Mouse (Mus musculus) forebrain, embryonic 16.5 days (tissue): ENCODE results near the gene Ibsp. TPM values are rescaled to one million over a fixed set of nuclear protein-coding genes. Genes with fewer than 3 reads are reported as not detected.

ENCODE experiments used
- ATAC-seq: fragments of 200-750 bp; cut with Nextera tagmentation; 2 replicates; pipeline ENCODE4 v1.8.0; 2017; ENCODE audit warnings: mild to moderate bottlenecking, moderate library complexity
- H3K27ac ChIP-seq: fragments of 300-500 bp; sonication (generic); 2 replicates; pipeline ENCODE4 v1.5.1; 2014; ENCODE audit warnings: low read length, control low read depth
- H3K27me3 ChIP-seq: fragments of 300-500 bp; sonication (generic); replicated peaks from 2 replicates; pipeline ENCODE4 v1.6.1; 2014; ENCODE audit warnings: low read length; ENCODE audit not compliant: control insufficient read depth, insufficient read depth
- H3K36me3 ChIP-seq: fragments of 300-500 bp; sonication (generic); 2 replicates; pipeline ENCODE4 v1.6.1; 2014; ENCODE audit not compliant: control insufficient read depth, insufficient read depth
- H3K4me1 ChIP-seq: fragments of 300-500 bp; sonication (generic); replicated peaks from 2 replicates; pipeline ENCODE4 v1.6.1; 2014; ENCODE audit warnings: low read length; ENCODE audit not compliant: control insufficient read depth, insufficient read depth
- H3K4me2 ChIP-seq: fragments of 300-500 bp; sonication (generic); 2 replicates; pipeline ENCODE4 v1.6.1; 2014; ENCODE audit warnings: mild to moderate bottlenecking, low read length, control low read depth
- H3K4me3 ChIP-seq: fragments of 300-500 bp; sonication (generic); replicated peaks from 2 replicates; pipeline ENCODE4 v1.5.1; 2014; ENCODE audit warnings: mild to moderate bottlenecking, low read length, control low read depth
- H3K9ac ChIP-seq: fragments of 300-500 bp; sonication (generic); replicated peaks from 2 replicates; pipeline ENCODE4 v1.6.1; 2014; ENCODE audit warnings: low read depth, low read length, control low read depth
- H3K9me3 ChIP-seq: fragments of 300-500 bp; sonication (generic); 2 replicates; pipeline ENCODE4 v1.6.1; 2016; ENCODE audit warnings: low read length; ENCODE audit not compliant: control insufficient read depth
- WGBS: fragments of 180-500 bp; shearing (Covaris S2); extraction: QIAGEN DNeasy Blood & Tissue Kit; methylation state at CpG from one replicate; pipeline ENCODE4 v1.1.7; 2014; 5-methylcytosine and 5-hydroxymethylcytosine counted together
- polyA plus RNA-seq: library from polyadenylated mRNA; unstranded; fragments of >200 nt; fragmentation: Nextera tagmentation; extraction: Ambion mirVana; gene quantifications from 2 replicates; pipeline ENCODE4 v1.2.1, GENCODE M21; 2015

Ibsp gene
- polyA plus RNA-seq, 1 experiment from 2014 or later: 0.79 TPM

GRCm38 (mm10) chr5:104327389-104327788 is 28.4 kb downstream of the Ibsp start:
- WGBS: 89% methylated on average over 8 of the region's 8 CpGs
- no peaks in the 10 kb centered on the region for H3K36me3 ChIP-seq
- no peak for ATAC-seq
- no peak overlapping the region for H3K9ac ChIP-seq
- H3K27ac ChIP-seq: no peak overlapping the region
- H3K4me1 ChIP-seq: no peaks in the 10 kb centered on the region
- no peaks in the 10 kb centered on the region for H3K27me3 ChIP-seq
- H3K4me2 ChIP-seq: no peak overlapping the region
- H3K9me3 ChIP-seq: no peaks in the 10 kb centered on the region
- H3K4me3 ChIP-seq: no peak overlapping the region

- H3K4me3 ChIP-seq: no peak overlapping the region
- H3K4me1 ChIP-seq: no peaks in the 10 kb centered on the region
- no peak overlapping the region for H3K9ac ChIP-seq
- H3K36me3 ChIP-seq: no peaks in the 10 kb centered on the region
- no peak overlapping the region for H3K27ac ChIP-seq
- no peaks in the 10 kb centered on the region for H3K27me3 ChIP-seq
- no peaks in the 10 kb centered on the region for H3K9me3 ChIP-seq
- no peak overlapping the region for H3K4me2 ChIP-seq
- no peak for ATAC-seq
These were observed 28.9 kb downstream of the Ibsp start for GRCm38 (mm10) chr5:104327876-104328275.

GRCm38 (mm10) chr5:104328317-104328850 is 29.4 kb downstream of the Ibsp start:
- H3K4me2 ChIP-seq: no peak overlapping the region
- no peaks in the 10 kb centered on the region for H3K36me3 ChIP-seq
- H3K27me3 ChIP-seq: no peaks in the 10 kb centered on the region
- ATAC-seq: no peak
- 0 out of 2 replicates have a peak, but pooled peaks cover 4% of the 10 kb centered on the region for H3K4me1 ChIP-seq
- no peaks in the 10 kb centered on the region for H3K9me3 ChIP-seq
- 69% methylated on average over 4 of the region's 4 CpGs for WGBS
- no peak overlapping the region for H3K4me3 ChIP-seq
- no peak overlapping the region for H3K9ac ChIP-seq
- H3K27ac ChIP-seq: no peak overlapping the region

DNA sequence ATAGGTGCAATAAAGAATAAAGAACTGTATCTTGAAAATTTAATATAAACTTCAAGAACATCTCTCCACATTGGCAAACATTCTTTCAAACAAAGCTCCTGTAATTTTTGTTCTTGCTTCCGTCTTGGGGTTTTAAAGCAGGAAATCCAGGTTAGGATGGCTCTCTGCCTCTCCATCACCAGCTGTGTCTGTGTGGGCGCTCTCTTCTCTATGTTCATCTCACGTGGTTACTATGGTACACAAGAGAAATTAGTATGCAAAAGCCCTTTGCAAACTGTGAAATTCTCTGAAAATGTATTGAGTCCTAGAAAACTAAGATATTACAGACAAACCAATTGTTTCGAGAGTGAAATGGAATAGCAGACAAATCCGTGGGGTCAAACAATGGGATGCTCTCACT is 30.4 kb downstream of the Ibsp start:
- 0 out of 2 replicates have a peak, but pooled peaks cover 4% of the 10 kb centered on the region for H3K4me1 ChIP-seq
- ATAC-seq: no peak
- no peak overlapping the region for H3K4me3 ChIP-seq
- H3K9me3 ChIP-seq: no peaks in the 10 kb centered on the region
- no peak overlapping the region for H3K9ac ChIP-seq
- WGBS: 78% methylated on average over 5 of the region's 5 CpGs
- H3K4me2 ChIP-seq: no peak overlapping the region
- no peaks in the 10 kb centered on the region for H3K27me3 ChIP-seq
- no peaks in the 10 kb centered on the region for H3K36me3 ChIP-seq
- H3K27ac ChIP-seq: no peak overlapping the region

DNA sequence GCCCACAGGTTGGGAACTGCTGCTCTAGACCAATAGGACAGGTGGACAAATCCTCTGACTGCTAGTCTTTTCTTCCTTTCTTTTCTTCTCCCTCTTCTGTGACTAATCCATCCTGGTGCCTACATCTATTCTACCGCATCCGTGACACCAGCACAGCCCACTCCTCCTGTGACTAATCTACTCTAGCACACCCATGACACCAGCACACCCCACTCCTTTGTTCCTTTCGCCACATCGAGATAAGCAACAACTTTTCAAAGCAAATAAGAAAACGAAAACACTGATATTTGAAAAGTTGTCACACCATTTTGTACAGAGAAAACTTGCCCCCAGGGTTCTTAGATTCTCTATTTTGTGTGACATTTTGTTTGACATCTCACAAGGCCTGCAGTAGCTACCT is 31.1 kb downstream of the Ibsp start:
- H3K36me3 ChIP-seq: no peaks in the 10 kb centered on the region
- no peak overlapping the region for H3K9ac ChIP-seq
- H3K9me3 ChIP-seq: no peaks in the 10 kb centered on the region
- no peak overlapping the region for H3K4me2 ChIP-seq
- 69% methylated on average over 5 of the region's 5 CpGs for WGBS
- ATAC-seq: no peak
- no peak overlapping the region for H3K4me3 ChIP-seq
- no peak overlapping the region for H3K27ac ChIP-seq
- H3K4me1 ChIP-seq: 0 out of 2 replicates have a peak, but pooled peaks cover 4% of the 10 kb centered on the region
- H3K27me3 ChIP-seq: no peaks in the 10 kb centered on the region

- Histone ChIP-seq H3K27me3 (no peaks in the 10 kb centered on the region), H3K27ac (no peak overlapping the region), H3K4me1 (0 out of 2 replicates have a peak, but pooled peaks cover 4% of the 10 kb centered on the region), H3K4me2 (no peak overlapping the region), H3K4me3 (no peak overlapping the region), H3K9me3 (no peaks in the 10 kb centered on the region), H3K9ac (no peak overlapping the region), H3K36me3 (no peaks in the 10 kb centered on the region)
- no peak for ATAC-seq
- 69% methylated on average over 3 of the region's 3 CpGs for WGBS
These were observed 33.3 kb downstream of the Ibsp start for GRCm38 (mm10) chr5:104332296-104332695.

- no peaks in the 10 kb centered on the region for H3K27me3 ChIP-seq
- no peak overlapping the region for H3K4me3 ChIP-seq
- no peaks in the 10 kb centered on the region for H3K9me3 ChIP-seq
- H3K36me3 ChIP-seq: no peaks in the 10 kb centered on the region
- H3K4me1 ChIP-seq: 0 out of 2 replicates have a peak, but pooled peaks cover 4% of the 10 kb centered on the region
- no peak overlapping the region for H3K9ac ChIP-seq
- peak; percentile 58 for ATAC-seq
- WGBS: 43% methylated on average over 7 of the region's 7 CpGs
- no peak overlapping the region for H3K4me2 ChIP-seq
- H3K27ac ChIP-seq: no peak overlapping the region
These were observed 34.3 kb downstream of the Ibsp start for GRCm38 (mm10) chr5:104333231-104333640.

- H3K27ac ChIP-seq: no peak overlapping the region
- H3K4me3 ChIP-seq: no peak overlapping the region
- no peaks in the 10 kb centered on the region for H3K27me3 ChIP-seq
- no peaks in the 10 kb centered on the region for H3K9me3 ChIP-seq
- 0 out of 2 replicates have a peak, but pooled peaks cover 4% of the 10 kb centered on the region for H3K4me1 ChIP-seq
- H3K9ac ChIP-seq: no peak overlapping the region
- 72% methylated on average over 6 of the region's 6 CpGs for WGBS
- 0 out of 2 replicates have a peak, but pooled peaks have one; percentile 12 for ATAC-seq
- H3K36me3 ChIP-seq: no peaks in the 10 kb centered on the region
- no peak overlapping the region for H3K4me2 ChIP-seq
These were observed 34.7 kb downstream of the Ibsp start for GRCm38 (mm10) chr5:104333643-104334042.

DNA sequence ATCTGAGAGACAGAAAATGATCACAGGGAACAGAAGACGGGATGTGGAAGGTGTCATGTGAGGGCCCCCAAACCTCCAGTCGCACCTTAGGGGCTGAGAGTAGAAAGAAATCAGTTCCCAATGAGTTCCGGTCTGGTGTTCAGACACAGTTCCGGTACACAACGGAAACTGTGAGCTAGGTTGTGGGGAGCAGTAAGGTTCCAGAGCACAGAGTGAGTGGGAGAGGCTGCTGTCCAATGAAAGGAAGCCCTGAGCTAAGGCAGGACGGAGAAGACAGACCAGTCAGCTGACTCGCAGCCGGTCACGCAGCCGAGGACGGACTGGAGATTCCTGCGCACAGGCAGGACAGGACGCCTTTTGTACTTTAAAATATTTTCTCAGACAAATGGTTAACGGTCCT is 35.5 kb downstream of the Ibsp start:
- no peak for ATAC-seq
- H3K4me2 ChIP-seq: no peak overlapping the region
- H3K4me3 ChIP-seq: no peak overlapping the region
- H3K9ac ChIP-seq: no peak overlapping the region
- 0 out of 2 replicates have a peak, but pooled peaks cover 4% of the 10 kb centered on the region for H3K4me1 ChIP-seq
- no peak overlapping the region for H3K27ac ChIP-seq
- 87% methylated on average over 14 of the region's 14 CpGs for WGBS
- no peaks in the 10 kb centered on the region for H3K36me3 ChIP-seq
- H3K27me3 ChIP-seq: no peaks in the 10 kb centered on the region
- H3K9me3 ChIP-seq: no peaks in the 10 kb centered on the region

- Histone ChIP-seq H3K4me3 (no peak overlapping the region), H3K27ac (no peak overlapping the region), H3K4me2 (no peak overlapping the region), H3K36me3 (no peaks in the 10 kb centered on the region), H3K27me3 (no peaks in the 10 kb centered on the region), H3K4me1 (0 out of 2 replicates have a peak, but pooled peaks cover 6% of the 10 kb centered on the region), H3K9me3 (no peaks in the 10 kb centered on the region), H3K9ac (no peak overlapping the region)
- WGBS: 95% methylated on average over 5 of the region's 5 CpGs
- ATAC-seq: no peak
These were observed 37.0 kb downstream of the Ibsp start for GRCm38 (mm10) chr5:104335962-104336361.
